Mouse (Mus musculus) lung, embryonic 15.5 days (tissue): ENCODE data around the gene Ttc1. TPM values are rescaled to one million over a fixed set of nuclear protein-coding genes. Genes with fewer than 3 reads are reported as not detected.

Source experiments
- ATAC-seq: fragments of 200-750 bp; cut with Nextera tagmentation; 2 replicates; pipeline ENCODE4 v1.8.0; 2017; ENCODE audit warnings: moderate number of reproducible peaks, borderline replicate concordance; ENCODE audit not compliant: low FRiP score, low TSS enrichment; ENCODE audit errors: extremely low read depth
- H3K27ac ChIP-seq: fragments of 300-500 bp; sonication (generic); 2 replicates; pipeline ENCODE4 v1.5.1; 2015; ENCODE audit warnings: moderate library complexity, mild to moderate bottlenecking, inconsistent platforms
- H3K27me3 ChIP-seq: fragments of 300-500 bp; sonication (generic); 2 replicates; pipeline ENCODE4 v1.6.1; 2015; ENCODE audit warnings: inconsistent platforms
- H3K36me3 ChIP-seq: fragments of 300-500 bp; sonication (generic); 2 replicates; pipeline ENCODE4 v1.6.1; 2015; ENCODE audit warnings: inconsistent platforms
- H3K4me1 ChIP-seq: fragments of 300-500 bp; sonication (generic); 2 replicates; pipeline ENCODE4 v1.6.1; 2015; ENCODE audit warnings: inconsistent platforms
- H3K4me2 ChIP-seq: fragments of 300-500 bp; sonication (generic); 2 replicates; pipeline ENCODE4 v1.6.1; 2015; ENCODE audit warnings: inconsistent platforms, mild to moderate bottlenecking, moderate library complexity
- H3K4me3 ChIP-seq: fragments of 300-500 bp; sonication (generic); 2 replicates; pipeline ENCODE4 v1.5.1; 2015; ENCODE audit warnings: mild to moderate bottlenecking, inconsistent platforms
- H3K9ac ChIP-seq: fragments of 300-500 bp; sonication (generic); 2 replicates; pipeline ENCODE4 v1.6.1; 2015; ENCODE audit warnings: inconsistent platforms
- H3K9me3 ChIP-seq: fragments of 300-500 bp; sonication (generic); 2 replicates; pipeline ENCODE4 v1.6.1; 2016; ENCODE audit warnings: inconsistent platforms
- WGBS: fragments of 180-500 bp; shearing (Covaris S2); methylation state at CpG from one replicate; pipeline ENCODE4 v1.1.7; 2015; 5-methylcytosine and 5-hydroxymethylcytosine counted together
- polyA plus RNA-seq: library from polyadenylated mRNA; unstranded; fragments of >200 nt; fragmentation: Nextera tagmentation; extraction: Ambion mirVana; gene quantifications from 2 replicates; pipeline ENCODE4 v1.2.1, GENCODE M21; 2015

Ttc1 gene
- polyA plus RNA-seq: 64.7 and 64.8 TPM in 2 replicates

DNA sequence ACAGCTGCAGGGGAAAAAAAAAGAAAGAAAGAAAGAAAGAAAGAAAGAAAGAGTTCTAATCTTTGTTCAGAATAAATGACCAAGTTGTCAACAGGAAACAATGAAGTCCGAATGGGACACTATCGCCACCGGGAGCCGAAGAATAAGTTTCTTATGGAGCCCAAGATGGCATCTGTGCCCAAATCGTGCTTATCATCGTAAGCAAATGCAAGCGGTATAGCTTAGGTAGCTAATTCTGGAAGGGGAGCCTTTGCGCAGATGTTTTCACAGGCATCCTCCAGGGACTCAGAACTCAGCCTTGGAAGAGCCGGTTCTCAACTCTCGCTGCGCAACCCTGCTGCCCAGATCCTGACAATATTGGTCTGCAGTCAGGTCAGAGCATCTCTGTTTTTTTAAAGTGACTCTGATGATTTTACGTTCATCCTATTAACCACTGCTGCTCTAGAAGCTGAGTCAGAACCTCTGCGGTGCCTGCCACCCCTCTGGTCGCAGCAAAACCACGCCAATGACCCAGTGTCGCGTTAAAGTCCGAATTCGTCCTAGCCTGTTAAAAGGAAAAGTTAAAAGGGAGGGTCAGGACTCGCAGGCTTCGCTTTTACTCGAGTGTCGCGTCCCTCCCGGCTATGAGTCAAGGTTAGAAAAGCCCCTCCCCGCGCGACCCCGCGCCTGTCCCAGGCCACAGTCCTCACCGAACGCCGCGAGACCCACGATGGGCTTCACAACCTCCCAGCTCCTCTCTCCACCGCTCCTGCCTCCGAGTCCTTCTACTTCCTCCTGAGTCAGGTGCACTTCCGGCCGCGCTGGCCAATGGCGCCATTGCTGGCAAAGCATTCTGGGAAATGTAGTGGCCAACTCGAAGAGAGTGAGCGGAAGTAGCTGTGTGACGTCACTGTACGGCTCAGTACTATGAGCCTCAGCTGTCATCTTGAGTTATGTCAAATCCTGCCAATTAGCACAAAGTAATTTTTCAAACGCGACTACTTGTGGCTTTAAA, at the start of gene Ttc1:
Ttc1 (minus strand) TSS at position 776 of the 994 bp plus-strand sequence.
- Histone ChIP-seq H3K4me2 (peak within 1 kb of the TSS; percentile 86), H3K9me3 (no peaks in the 10 kb centered on the region), H3K4me3 (peak within 1 kb of the TSS; percentile 59), H3K4me1 (peaks cover 9% of the 10 kb centered on the region), H3K9ac (peak within 1 kb of the TSS; percentile 60), H3K27me3 (no peaks in the 10 kb centered on the region), H3K27ac (peak within 1 kb of the TSS; percentile 26; the same call in 1 of the 2 replicates), H3K36me3 (peaks cover 19% of the 10 kb centered on the region)
- WGBS: 3% methylated on average over 47 of the region's 47 CpGs
- ATAC-seq: peak; percentile 99

DNA sequence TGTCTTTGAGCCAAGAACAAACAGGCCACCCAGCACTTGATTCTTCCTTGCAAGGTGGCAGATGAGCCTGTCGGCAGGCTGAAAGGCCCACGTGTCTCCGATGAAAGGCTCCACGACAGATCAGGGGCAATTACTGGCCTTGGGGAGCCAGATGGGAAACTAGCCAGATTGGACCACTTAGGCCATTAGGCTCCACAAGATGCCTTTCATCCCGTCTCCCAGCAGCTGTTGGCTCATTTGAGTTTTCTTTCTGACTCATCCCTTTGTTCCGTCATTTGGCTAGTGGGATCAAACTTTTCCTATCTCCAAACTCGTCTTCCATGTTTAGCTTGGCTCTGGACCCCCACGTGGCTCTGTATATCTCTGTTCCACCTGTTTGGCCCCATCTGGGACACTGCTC, 48.2 kb upstream of the Ttc1 start:
- Histone ChIP-seq H3K9me3 (no peaks in the 10 kb centered on the region), H3K27ac (no peak overlapping the region), H3K4me3 (no peak overlapping the region), H3K4me1 (no peaks in the 10 kb centered on the region), H3K4me2 (no peak overlapping the region), H3K36me3 (no peaks in the 10 kb centered on the region), H3K9ac (no peak overlapping the region), H3K27me3 (no peaks in the 10 kb centered on the region)
- WGBS: 63% methylated on average over 8 of the region's 8 CpGs
- ATAC-seq: no peak

DNA sequence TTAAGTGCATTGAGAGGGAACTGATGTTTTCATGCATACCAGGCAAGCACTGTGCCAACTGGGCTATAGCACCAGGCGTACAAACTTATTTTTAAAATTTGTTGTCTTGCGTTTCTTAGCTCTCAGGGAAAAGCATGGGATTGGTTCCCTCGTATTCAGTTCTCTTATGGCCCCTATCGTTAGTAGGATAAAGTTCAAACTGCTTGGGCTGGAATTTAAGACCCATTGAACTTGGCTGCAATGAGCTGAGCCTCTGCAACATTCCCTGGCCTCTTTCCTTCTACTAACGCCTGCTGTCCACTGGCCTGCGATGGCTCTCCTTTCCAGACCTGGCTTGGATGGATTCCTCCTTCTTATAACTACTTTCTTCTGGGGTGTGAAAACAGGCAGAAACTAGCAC, 42.6 kb upstream of the Ttc1 start:
- Histone ChIP-seq H3K4me1 (no peaks in the 10 kb centered on the region), H3K4me3 (no peak overlapping the region), H3K9ac (no peak overlapping the region), H3K36me3 (no peaks in the 10 kb centered on the region), H3K9me3 (no peaks in the 10 kb centered on the region), H3K27me3 (no peaks in the 10 kb centered on the region), H3K27ac (no peak overlapping the region), H3K4me2 (no peak overlapping the region)
- no peak for ATAC-seq
- 63% methylated on average over 6 of the region's 6 CpGs for WGBS

DNA sequence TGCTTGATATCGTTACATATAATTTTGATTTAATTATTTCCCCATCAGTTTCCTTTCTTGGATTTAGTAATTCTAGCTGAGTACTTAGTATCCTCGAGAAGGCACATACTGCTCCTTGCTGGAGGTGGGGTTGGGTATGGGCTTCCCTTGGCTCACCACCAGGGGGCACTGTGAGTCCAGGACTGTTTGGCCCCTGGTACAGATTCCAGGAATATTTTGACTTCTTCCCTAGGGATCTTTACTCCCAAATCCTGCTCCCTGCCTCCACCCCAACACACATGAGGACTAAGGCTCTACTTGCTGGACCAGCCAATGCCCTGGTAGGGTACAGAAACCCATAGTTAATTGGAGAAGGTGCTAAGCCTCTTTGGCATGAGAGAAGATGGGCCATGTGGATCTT, 36.0 kb upstream of the Ttc1 start:
- H3K9me3 ChIP-seq: no peaks in the 10 kb centered on the region
- no peak overlapping the region for H3K4me3 ChIP-seq
- ATAC-seq: no peak

DNA sequence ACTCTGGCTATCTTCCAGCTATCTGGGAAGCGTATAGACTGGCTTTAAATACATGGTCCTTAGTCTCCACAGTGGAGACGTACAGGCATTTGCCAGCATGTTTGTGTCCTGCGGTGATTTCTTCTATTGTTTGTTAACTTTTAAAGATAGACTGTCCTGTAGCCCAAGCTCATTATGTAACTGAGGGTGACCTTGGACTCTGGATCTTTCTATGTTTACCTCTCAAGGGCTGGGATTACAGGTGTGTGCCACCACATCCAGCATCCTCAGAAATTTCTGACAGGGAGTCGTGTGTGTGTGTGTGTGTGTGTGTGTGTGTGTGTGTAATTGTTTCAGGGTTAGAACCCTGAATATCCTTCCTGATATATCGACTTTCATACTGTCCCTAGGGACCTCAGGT, 35.3 kb upstream of the Ttc1 start:
- Histone ChIP-seq H3K4me3 (no peak overlapping the region), H3K27me3 (no peaks in the 10 kb centered on the region), H3K4me2 (no peak overlapping the region), H3K9ac (no peak overlapping the region), H3K27ac (no peak overlapping the region), H3K4me1 (0 out of 2 replicates have a peak, but pooled peaks cover 9% of the 10 kb centered on the region), H3K9me3 (no peaks in the 10 kb centered on the region), H3K36me3 (no peaks in the 10 kb centered on the region)
- 66% methylated on average over 5 of the region's 5 CpGs for WGBS
- ATAC-seq: no peak

More for the DNA sequence above, 36.0 kb upstream of the Ttc1 start:
- 7% methylated on average over 2 of the region's 2 CpGs for WGBS
- H3K27ac ChIP-seq: no peak overlapping the region
- H3K27me3 ChIP-seq: no peaks in the 10 kb centered on the region
- H3K4me2 ChIP-seq: no peak overlapping the region
- H3K4me1 ChIP-seq: 0 out of 2 replicates have a peak, but pooled peaks cover 9% of the 10 kb centered on the region
- no peaks in the 10 kb centered on the region for H3K36me3 ChIP-seq
- no peak overlapping the region for H3K9ac ChIP-seq

DNA sequence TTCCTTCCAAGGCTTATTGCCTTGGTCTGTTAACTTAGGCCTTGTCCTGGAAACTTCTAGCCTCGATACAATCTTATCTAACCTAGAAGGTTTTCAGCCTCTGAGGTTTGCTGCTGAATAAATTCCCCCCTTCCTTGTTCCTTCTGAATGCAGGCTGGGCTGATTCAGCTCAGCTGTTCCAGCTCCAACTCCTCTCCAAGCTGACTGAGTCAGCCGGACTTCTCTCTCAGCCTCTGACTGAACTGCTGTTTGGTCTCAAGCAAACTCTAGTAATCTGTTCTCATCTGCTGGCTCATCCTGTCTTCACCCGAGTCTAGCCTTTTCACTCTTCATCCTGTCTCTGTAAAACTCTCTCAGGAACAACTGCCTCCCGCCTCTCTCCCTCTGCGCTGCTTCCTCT, 31.7 kb upstream of the Ttc1 start:
- ATAC-seq: no peak
- WGBS: 49% methylated on average over 5 of the region's 5 CpGs
- Histone ChIP-seq H3K4me2 (no peak overlapping the region), H3K27ac (0 out of 2 replicates have a peak overlapping the region, but pooled peaks have one; percentile 12), H3K9me3 (no peaks in the 10 kb centered on the region), H3K36me3 (no peaks in the 10 kb centered on the region), H3K4me3 (no peak overlapping the region), H3K9ac (no peak overlapping the region), H3K4me1 (peaks cover 17% of the 10 kb centered on the region), H3K27me3 (peaks cover 13% of the 10 kb centered on the region; the same call in 1 of the 2 replicates)

DNA sequence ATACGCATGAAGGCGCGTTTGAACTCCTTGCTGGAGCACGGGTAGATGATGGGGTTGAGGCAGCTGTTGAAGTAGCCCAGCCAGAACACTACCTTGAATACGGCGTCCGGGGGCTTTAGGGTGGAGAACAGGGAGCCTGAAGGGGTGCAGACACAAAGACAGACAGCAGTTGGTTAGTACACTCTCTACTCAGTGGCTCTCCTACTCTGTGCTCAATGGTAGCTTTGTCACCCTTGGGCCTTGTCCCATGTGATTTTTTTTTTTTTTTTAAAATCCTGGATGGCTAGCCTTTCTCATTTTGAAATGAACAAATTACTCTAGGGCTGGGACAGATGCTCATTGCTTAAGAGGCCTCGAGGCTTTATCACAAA, 28.5 kb upstream of the Ttc1 start:
- 13% methylated on average over 8 of the region's 8 CpGs for WGBS
- Histone ChIP-seq H3K27ac (peak overlapping the region; percentile 54; the same call in 1 of the 2 replicates), H3K4me1 (peaks cover 19% of the 10 kb centered on the region), H3K9ac (peak overlapping the region; percentile 32; the same call in 1 of the 2 replicates), H3K36me3 (no peaks in the 10 kb centered on the region), H3K4me3 (peak overlapping the region; percentile 42), H3K9me3 (no peaks in the 10 kb centered on the region), H3K27me3 (peaks cover 13% of the 10 kb centered on the region; the same call in 1 of the 2 replicates), H3K4me2 (peak overlapping the region; percentile 83)
- ATAC-seq: no peak

DNA sequence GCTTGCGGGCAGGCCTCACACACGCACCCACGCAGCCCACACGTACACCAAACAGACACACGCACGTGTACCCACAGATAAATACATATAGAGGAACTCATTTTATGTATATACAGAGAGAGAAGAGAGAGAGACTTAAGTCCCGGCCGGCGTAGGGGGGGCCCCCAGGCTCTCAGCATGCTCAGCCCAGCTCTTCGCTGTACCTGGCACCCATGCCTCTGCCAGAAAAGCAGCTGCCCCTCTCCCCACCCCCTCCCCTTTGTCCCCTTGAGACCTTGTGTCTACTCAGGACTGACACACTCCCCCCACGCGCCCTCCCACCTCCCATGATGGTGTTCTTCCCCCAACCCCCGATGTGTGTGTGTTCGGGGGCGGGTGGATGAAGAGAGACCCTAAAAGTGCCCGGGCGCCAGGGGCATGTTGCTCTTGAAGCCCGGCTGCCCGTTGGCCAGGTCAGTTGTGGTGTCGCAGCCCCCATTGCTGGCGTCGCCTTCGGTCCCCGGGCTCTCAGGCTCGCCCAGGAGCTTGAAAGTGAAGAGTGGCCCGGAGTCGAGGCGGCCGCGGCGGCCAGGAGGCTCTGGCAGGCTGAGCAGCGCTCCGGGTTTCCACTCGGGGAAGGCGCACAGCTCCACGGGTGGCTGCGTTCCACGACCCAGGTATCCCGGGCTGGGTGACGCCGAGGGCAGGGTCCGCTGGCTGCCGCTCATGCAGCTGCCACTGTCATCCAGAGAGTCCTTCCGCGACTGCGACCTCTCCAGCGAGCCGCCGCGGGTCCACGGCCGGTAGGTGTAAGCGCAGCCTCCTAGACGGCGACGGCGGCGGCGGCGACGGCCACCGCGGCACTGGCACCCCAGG, 27.9 kb upstream of the Ttc1 start:
- Histone ChIP-seq H3K36me3 (no peaks in the 10 kb centered on the region), H3K4me3 (peak overlapping the region; percentile 42), H3K9ac (peak overlapping the region; percentile 32), H3K9me3 (no peaks in the 10 kb centered on the region), H3K4me1 (peaks cover 19% of the 10 kb centered on the region), H3K27ac (peak overlapping the region; percentile 54), H3K27me3 (peaks cover 13% of the 10 kb centered on the region; the same call in 1 of the 2 replicates), H3K4me2 (peak overlapping the region; percentile 83)
- WGBS: 10% methylated on average over 63 of the region's 63 CpGs
- ATAC-seq: peak; percentile 24; the same call in 1 of the 2 replicates

DNA sequence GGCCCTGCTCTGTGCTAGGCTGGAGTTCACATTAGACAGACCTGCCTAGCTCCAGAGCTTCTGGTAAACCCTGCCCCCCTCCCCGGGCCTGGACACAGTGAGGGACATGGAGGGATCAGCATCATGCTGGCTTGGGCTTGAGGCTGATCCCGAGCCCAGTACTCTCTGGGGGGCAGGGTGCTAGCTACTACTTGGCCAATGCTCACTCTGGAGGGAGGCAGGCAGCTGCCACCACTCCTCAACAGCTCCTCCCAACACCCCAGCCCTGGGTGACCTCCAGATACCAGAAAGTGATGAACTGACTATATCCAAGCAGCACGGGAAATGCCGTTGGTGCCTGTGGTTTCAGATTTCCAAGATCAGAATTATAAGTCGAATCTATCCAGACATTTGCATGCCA, 25.9 kb upstream of the Ttc1 start:
- Histone ChIP-seq H3K36me3 (no peaks in the 10 kb centered on the region), H3K9me3 (no peaks in the 10 kb centered on the region), H3K9ac (no peak overlapping the region), H3K27me3 (peaks cover 13% of the 10 kb centered on the region; the same call in 1 of the 2 replicates), H3K4me3 (no peak overlapping the region), H3K27ac (peak overlapping the region; percentile 85), H3K4me1 (peaks cover 14% of the 10 kb centered on the region), H3K4me2 (peak overlapping the region; percentile 22; the same call in 1 of the 2 replicates)
- 7% methylated on average over 5 of the region's 5 CpGs for WGBS
- ATAC-seq: peak; percentile 95

DNA sequence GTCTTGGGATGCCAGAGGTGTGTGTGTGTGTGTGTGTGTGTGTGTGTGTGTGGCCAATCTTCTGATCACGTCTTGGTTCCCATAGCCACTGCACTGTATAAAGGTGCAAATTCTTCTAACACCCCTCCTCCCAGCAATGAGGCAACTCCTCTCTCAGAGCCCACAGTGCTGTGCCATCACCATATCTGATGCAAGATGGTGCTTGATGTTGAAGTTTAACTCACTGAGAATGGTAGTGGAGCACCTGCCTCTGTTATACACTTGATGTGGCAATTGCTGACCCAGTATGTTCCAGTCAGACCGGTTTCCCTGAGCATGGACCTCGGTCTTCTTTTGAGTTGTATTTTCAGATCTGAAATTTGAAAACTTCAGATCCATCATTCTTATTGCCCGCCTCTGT, 22.3 kb upstream of the Ttc1 start:
- H3K9ac ChIP-seq: no peak overlapping the region
- no peak for ATAC-seq
- H3K27me3 ChIP-seq: peaks cover under 1% of the 10 kb centered on the region; the same call in 1 of the 2 replicates
- H3K4me2 ChIP-seq: no peak overlapping the region
- H3K9me3 ChIP-seq: no peaks in the 10 kb centered on the region
- WGBS: 76% methylated on average over 4 of the region's 4 CpGs
- no peaks in the 10 kb centered on the region for H3K36me3 ChIP-seq
- peaks cover 13% of the 10 kb centered on the region for H3K4me1 ChIP-seq
- no peak overlapping the region for H3K4me3 ChIP-seq
- H3K27ac ChIP-seq: no peak overlapping the region

DNA sequence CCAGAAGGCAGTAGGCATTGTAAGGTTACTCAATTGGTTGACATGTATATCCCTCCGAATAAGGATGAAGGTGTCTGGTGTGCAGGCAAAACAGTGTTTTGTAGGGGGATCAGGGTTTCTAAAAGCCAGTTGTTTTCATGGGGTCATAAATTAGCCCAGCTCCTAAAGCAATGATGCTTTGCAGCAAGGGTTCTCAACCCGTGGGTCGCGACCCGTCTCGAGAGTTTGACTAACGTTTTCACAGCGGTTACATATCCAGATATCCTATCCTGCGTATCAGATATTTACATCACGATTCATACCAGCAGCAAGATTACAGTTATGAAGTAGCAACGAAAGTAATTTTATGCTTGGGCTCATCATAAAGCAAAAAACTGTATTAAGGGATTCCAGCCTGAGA, 19.9 kb upstream of the Ttc1 start:
- Histone ChIP-seq H3K4me2 (peak overlapping the region; percentile 87), H3K4me3 (no peak overlapping the region), H3K27ac (no peak overlapping the region), H3K9me3 (no peaks in the 10 kb centered on the region), H3K9ac (no peak overlapping the region), H3K4me1 (peaks cover 5% of the 10 kb centered on the region; the same call in 1 of the 2 replicates), H3K27me3 (peaks cover 10% of the 10 kb centered on the region), H3K36me3 (no peaks in the 10 kb centered on the region)
- ATAC-seq: no peak
- 59% methylated on average over 11 of the region's 11 CpGs for WGBS
